Mouse (Mus musculus) embryo, embryonic 11 days (tissue): ENCODE measurements around the gene Mrpl33.

Source experiments
- DNase-seq: peaks from one replicate; pipeline ENCODE4 v3.0.0-alpha.2; 2015

The Mrpl33 gene

DNA sequence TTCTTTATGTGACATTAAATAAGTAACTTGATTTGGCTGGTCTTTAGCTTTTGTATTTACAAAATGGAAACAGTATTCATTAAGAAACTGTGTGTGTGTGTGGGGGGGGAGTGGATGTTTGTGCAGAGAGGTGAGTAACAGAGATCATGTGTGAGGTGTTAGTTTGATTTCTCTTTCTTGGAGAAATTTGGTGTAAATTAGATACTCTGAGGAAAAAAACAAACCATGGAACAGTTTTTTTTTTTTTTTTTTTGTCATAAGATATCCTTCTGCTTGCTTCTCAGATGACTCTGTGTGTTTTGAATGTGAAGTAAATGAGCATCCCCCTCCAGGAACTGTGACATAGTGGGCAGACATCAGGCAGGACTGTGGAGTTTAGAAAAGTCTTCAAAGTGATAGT, 102.7 kb downstream of the Mrpl33 start:
- no peak for DNase-seq

DNA sequence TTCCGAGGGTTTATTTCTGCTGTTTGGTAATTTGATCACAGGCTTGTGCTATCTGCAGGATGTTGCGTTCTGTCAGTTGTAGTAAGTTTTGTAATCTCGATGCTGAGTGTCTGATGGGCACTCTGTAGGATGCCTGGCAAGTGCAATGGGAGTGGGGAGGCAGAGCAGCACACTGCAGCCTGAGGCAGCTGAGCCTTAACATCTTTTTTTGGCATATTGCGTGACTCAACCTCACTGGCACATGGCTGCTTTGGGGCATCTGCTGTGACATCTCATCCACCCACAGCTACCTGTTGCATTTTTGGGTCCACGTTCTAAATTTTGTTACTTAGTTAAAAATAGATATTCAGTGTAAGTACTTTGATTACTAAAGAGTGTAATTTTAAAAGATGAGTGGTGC, 108.2 kb downstream of the Mrpl33 start:
- no peak for DNase-seq

DNA sequence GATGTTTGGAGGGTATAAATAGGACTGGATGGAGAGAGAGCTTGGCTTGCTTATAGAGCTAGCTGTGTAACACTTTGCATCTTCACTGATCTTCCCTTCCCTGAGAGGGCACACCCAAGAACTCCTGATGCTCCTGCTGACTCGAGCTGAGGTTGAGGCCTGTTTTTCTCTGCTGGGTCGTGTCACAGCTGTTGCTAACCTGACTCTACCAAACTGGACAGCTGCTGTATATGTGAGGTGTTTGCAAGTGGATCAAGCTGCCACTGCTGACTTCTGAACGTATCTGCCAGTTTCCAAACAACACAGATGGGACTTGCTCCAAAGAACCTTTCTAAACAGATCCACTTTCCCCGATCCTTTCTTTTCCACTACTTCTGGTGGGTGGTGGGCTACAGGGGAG, 110.1 kb downstream of the Mrpl33 start:
- no peak for DNase-seq

DNA sequence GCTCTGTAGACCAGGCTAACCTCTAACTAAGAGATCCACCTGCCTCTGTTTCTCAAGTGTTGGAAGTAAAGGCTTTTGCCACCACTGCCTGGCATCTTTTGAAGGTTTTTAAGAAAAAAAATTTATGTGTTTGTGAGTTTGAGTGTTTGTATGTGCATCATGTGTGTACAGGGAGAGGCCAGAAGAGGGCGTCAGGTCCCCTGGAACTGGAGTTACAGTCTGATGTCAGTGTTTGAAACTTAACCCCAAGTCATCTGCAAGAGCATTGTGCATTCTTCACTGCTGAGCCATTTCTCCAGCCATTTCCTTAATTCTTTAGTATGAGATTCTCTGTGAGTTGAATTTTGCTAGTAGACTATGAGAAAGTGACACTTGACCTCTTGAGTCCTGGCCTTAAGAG, 112.7 kb downstream of the Mrpl33 start:
- DNase-seq, result no peak

DNA sequence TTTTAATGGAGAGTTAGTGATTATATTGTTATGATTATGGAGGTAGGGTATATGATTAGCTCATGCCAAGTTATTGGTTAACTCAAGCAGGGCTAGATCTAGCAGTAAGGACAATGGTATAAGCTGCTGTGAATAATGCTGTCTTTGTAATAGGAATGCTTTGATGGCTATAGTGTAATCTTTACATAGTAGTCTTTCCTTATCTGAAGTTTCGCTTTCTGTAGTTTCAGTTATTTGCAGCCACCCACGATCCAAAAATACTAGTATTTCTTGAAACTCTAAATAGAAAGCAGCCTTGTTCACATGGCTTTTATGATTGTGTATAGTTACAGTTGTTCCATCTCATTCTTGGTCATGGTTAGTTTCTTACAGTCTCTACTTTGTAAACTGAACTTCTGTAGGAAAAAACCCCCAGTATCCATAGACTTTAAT, 116.6 kb downstream of the Mrpl33 start:
- no peak for DNase-seq

DNA sequence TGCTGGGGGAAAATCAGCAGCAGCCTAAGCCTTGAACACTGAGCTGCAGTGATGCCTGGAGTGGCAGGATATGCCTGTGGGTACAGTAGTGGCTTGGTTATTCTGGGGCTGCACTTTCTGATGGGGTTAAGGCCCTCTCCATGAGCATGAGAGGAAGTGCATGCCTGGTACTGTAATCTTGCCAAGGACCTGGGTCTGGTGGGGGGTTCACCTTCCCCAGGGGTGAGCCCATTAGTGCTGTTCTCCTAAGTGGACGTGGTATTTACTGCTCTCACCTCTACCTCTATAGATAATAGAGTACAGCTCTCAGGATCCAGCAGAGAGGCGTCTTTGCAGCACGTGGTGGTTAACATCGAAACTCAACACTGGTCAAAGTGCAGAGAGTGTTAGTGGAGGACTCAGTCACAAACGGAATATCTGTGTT, 117.1 kb downstream of the Mrpl33 start:
- no peak for DNase-seq
